Mouse (Mus musculus): Measurements from ENCODE around the gene Abhd16b. TPM values are rescaled to one million over a fixed set of nuclear protein-coding genes. Genes with fewer than 3 reads are reported as not detected.

Abhd16b gene
- polyA plus RNA-seq, 1 experiment, result 0.06 TPM

GRCm38 (mm10) chr2:181496281-181496680 is 3.3 kb downstream of the Abhd16b start:
- Histone ChIP-seq H3K4me3 (peak overlapping the region; percentile 90), H3K4me2 (ENCODE audit: low read depth) (peak overlapping the region; percentile 99), H3K27me3 (ENCODE audit: control insufficient read depth, insufficient read depth, insufficient read length) (no peaks in the 10 kb centered on the region), H3K36me3 (ENCODE audit: control insufficient read depth, insufficient read depth) (peaks cover 19% of the 10 kb centered on the region), H3K79me2 (ENCODE audit: control insufficient read depth, insufficient read depth) (peaks cover 32% of the 10 kb centered on the region), H3ac (ENCODE audit: control insufficient read depth, insufficient read length) (no peak overlapping the region)
- TF ChIP-seq MYOG (IDR thresholded peaks at IDR 0.05; ENCODE audit: control insufficient read depth in 1 of 3, insufficient read depth in 1 of 3, insufficient read length in 2 of 3, low read depth in 2 of 3) (peak in 2 of 3 experiments; percentile 14 to 50), CEBPB (IDR thresholded peaks at IDR 0.05; ENCODE audit: insufficient read depth, poor library complexity, severe bottlenecking) (no peak)

- H3K4me2 ChIP-seq (ENCODE audit: low read depth), result peak within 1 kb of the TSS; percentile 99
- H3K4me3 ChIP-seq, result peak within 1 kb of the TSS; percentile 90
- no peaks in the 10 kb centered on the region for H3K27me3 ChIP-seq (ENCODE audit: control insufficient read depth, insufficient read depth, insufficient read length)
- peak; percentile 22 for TF ChIP-seq E2F4 (IDR thresholded peaks at IDR 0.05; ENCODE audit: insufficient read depth)
- peak; percentile 91 for TF ChIP-seq POLR2AphosphoS2 (IDR thresholded peaks at IDR 0.05; ENCODE audit: insufficient read length, low read depth)
- TF ChIP-seq SRF (IDR thresholded peaks at IDR 0.05; ENCODE audit: control insufficient read depth, insufficient read length, low read depth), result peak; percentile 82
- TF ChIP-seq MYOD1 (IDR thresholded peaks at IDR 0.05; ENCODE audit: control insufficient read depth in 1 of 3, insufficient read length in 2 of 3, low read depth in 2 of 3), result peak in 1 of 3 experiments; percentile 23
- no peak for TF ChIP-seq CEBPB (IDR thresholded peaks at IDR 0.05; ENCODE audit: insufficient read depth, poor library complexity, severe bottlenecking)
- no peak for TF ChIP-seq USF1 (IDR thresholded peaks at IDR 0.05; ENCODE audit: low read depth)
- peak; percentile 94 for TF ChIP-seq POLR2A (IDR thresholded peaks at IDR 0.05; ENCODE audit: insufficient read length, low read depth)
- peaks cover 26% of the 10 kb centered on the region for H3K36me3 ChIP-seq (ENCODE audit: control insufficient read depth, insufficient read depth)
- H3K79me2 ChIP-seq (ENCODE audit: control insufficient read depth, insufficient read depth), result peaks cover 39% of the 10 kb centered on the region
- H3ac ChIP-seq (ENCODE audit: control insufficient read depth, insufficient read length), result peak within 1 kb of the TSS; percentile 87
Measured at GRCm38 (mm10) chr2:181496831-181497547, 4.0 kb downstream of the Abhd16b start, which contains the start of gene Tpd52l2. Gene Tpd52l2 (plus strand): TSS chr2:181497142.

- Histone ChIP-seq H3K79me2 (ENCODE audit: control insufficient read depth, insufficient read depth) (peaks cover 42% of the 10 kb centered on the region), H3K36me3 (ENCODE audit: control insufficient read depth, insufficient read depth) (peaks cover 31% of the 10 kb centered on the region), H3K27me3 (ENCODE audit: control insufficient read depth, insufficient read depth, insufficient read length) (no peaks in the 10 kb centered on the region), H3K4me3 (peak overlapping the region; percentile 90), H3ac (ENCODE audit: control insufficient read depth, insufficient read length) (peak overlapping the region; percentile 87), H3K4me2 (ENCODE audit: low read depth) (peak overlapping the region; percentile 83)
- TF ChIP-seq E2F4 (IDR thresholded peaks at IDR 0.05; ENCODE audit: insufficient read depth) (no peak), POLR2A (IDR thresholded peaks at IDR 0.05; ENCODE audit: insufficient read length, low read depth) (no peak), TCF3 (IDR thresholded peaks at IDR 0.05; ENCODE audit: insufficient read length, low read depth) (no peak), SRF (IDR thresholded peaks at IDR 0.05; ENCODE audit: control insufficient read depth, insufficient read length, low read depth) (no peak), USF1 (IDR thresholded peaks at IDR 0.05; ENCODE audit: low read depth) (no peak), MYOG (IDR thresholded peaks at IDR 0.05; ENCODE audit: control insufficient read depth in 1 of 3, insufficient read depth in 1 of 3, insufficient read length in 2 of 3, low read depth in 2 of 3) (no peak), MYOD1 (IDR thresholded peaks at IDR 0.05; ENCODE audit: control insufficient read depth in 1 of 3, insufficient read length in 2 of 3, low read depth in 2 of 3) (no peak), MAX (IDR thresholded peaks at IDR 0.05; ENCODE audit: low read depth) (no peak), REST (IDR thresholded peaks at IDR 0.05; ENCODE audit: insufficient read depth, insufficient read length) (no peak), TCF12 (IDR thresholded peaks at IDR 0.05; ENCODE audit: insufficient read depth, poor library complexity, severe bottlenecking) (no peak), POLR2AphosphoS2 (IDR thresholded peaks at IDR 0.05; ENCODE audit: insufficient read length, low read depth) (no peak), CEBPB (IDR thresholded peaks at IDR 0.05; ENCODE audit: insufficient read depth, poor library complexity, severe bottlenecking) (no peak)
Measured at GRCm38 (mm10) chr2:181497548-181497875, 4.5 kb downstream of the Abhd16b start.

- Histone ChIP-seq H3K4me2 (ENCODE audit: low read depth) (peak overlapping the region; percentile 83), H3K36me3 (ENCODE audit: control insufficient read depth, insufficient read depth) (peaks cover 37% of the 10 kb centered on the region), H3K27me3 (ENCODE audit: control insufficient read depth, insufficient read depth, insufficient read length) (no peaks in the 10 kb centered on the region), H3K79me2 (ENCODE audit: control insufficient read depth, insufficient read depth) (peaks cover 44% of the 10 kb centered on the region), H3ac (ENCODE audit: control insufficient read depth, insufficient read length) (no peak overlapping the region), H3K4me3 (no peak overlapping the region)
- no peak for TF ChIP-seq USF1 (IDR thresholded peaks at IDR 0.05; ENCODE audit: low read depth)
Measured at GRCm38 (mm10) chr2:181498644-181499043, 5.6 kb downstream of the Abhd16b start.

- TF ChIP-seq REST (IDR thresholded peaks at IDR 0.05; ENCODE audit: insufficient read depth, insufficient read length), result no peak
- peak in 2 of 3 experiments; percentile 62 to 78 for TF ChIP-seq MYOD1 (IDR thresholded peaks at IDR 0.05; ENCODE audit: control insufficient read depth in 1 of 3, insufficient read length in 2 of 3, low read depth in 2 of 3)
- peak in 1 of 3 experiments; percentile 63 for TF ChIP-seq MYOG (IDR thresholded peaks at IDR 0.05; ENCODE audit: control insufficient read depth in 1 of 3, insufficient read depth in 1 of 3, insufficient read length in 2 of 3, low read depth in 2 of 3)
- Histone ChIP-seq H3K79me2 (ENCODE audit: control insufficient read depth, insufficient read depth) (peaks cover 16% of the 10 kb centered on the region), H3K36me3 (ENCODE audit: control insufficient read depth, insufficient read depth) (peaks cover 38% of the 10 kb centered on the region), H3K27me3 (ENCODE audit: control insufficient read depth, insufficient read depth, insufficient read length) (no peaks in the 10 kb centered on the region), H3ac (ENCODE audit: control insufficient read depth, insufficient read length) (no peak overlapping the region), H3K4me3 (no peak overlapping the region), H3K4me2 (ENCODE audit: low read depth) (no peak overlapping the region)
Measured at GRCm38 (mm10) chr2:181509191-181509590, 16.2 kb downstream of the Abhd16b start.

Data from myocyte (in vitro differentiated cells).